Mouse (Mus musculus) embryonic facial prominence, embryonic 11.5 days (tissue): ENCODE results near the gene Ddx5. TPM values are rescaled to one million over a fixed set of nuclear protein-coding genes. Genes with fewer than 3 reads are reported as not detected.

Experiments
- ATAC-seq: fragments of 200-750 bp; cut with Nextera tagmentation; replicated peaks from 2 replicates; pipeline ENCODE4 v1.8.0; 2017; ENCODE audit warnings: low read depth; ENCODE audit not compliant: insufficient number of reproducible peaks, low FRiP score, low TSS enrichment
- DNase-seq: peaks from one replicate; pipeline ENCODE4 v3.0.0-alpha.2; 2015; ENCODE audit warnings: low spot score
- H3K27ac ChIP-seq: fragments of 300-500 bp; sonication (generic); replicated peaks from 2 replicates; pipeline ENCODE4 v1.5.1; 2014; ENCODE audit warnings: mild to moderate bottlenecking, low read depth, low read length, control low read depth
- H3K27me3 ChIP-seq: fragments of 300-500 bp; sonication (generic); 2 replicates; pipeline ENCODE4 v1.6.1; 2014; ENCODE audit warnings: mild to moderate bottlenecking, low read length, moderate library complexity, mixed read lengths; ENCODE audit not compliant: control insufficient read depth, insufficient read depth
- H3K36me3 ChIP-seq: fragments of 300-500 bp; sonication (generic); replicated peaks from 2 replicates; pipeline ENCODE4 v1.6.1; 2014; ENCODE audit warnings: low read depth, mild to moderate bottlenecking, low read length, moderate library complexity, mixed read lengths; ENCODE audit not compliant: control insufficient read depth, insufficient read depth
- H3K4me1 ChIP-seq: fragments of 300-500 bp; sonication (generic); 2 replicates; pipeline ENCODE4 v1.6.1; 2014; ENCODE audit warnings: low read length, mixed read lengths; ENCODE audit not compliant: control insufficient read depth, insufficient read depth
- H3K4me2 ChIP-seq: fragments of 300-500 bp; sonication (generic); 2 replicates; pipeline ENCODE4 v1.6.1; 2014; ENCODE audit warnings: low read depth, mild to moderate bottlenecking, control low read depth, low read length, moderate library complexity
- H3K4me3 ChIP-seq: fragments of 300-500 bp; sonication (generic); 2 replicates; pipeline ENCODE4 v1.5.1; 2014; ENCODE audit warnings: low read depth, low read length, control low read depth
- H3K9ac ChIP-seq: fragments of 300-500 bp; sonication (generic); replicated peaks from 2 replicates; pipeline ENCODE4 v1.6.1; 2014; ENCODE audit warnings: mild to moderate bottlenecking, control low read depth, low read length
- H3K9me3 ChIP-seq: fragments of 300-500 bp; sonication (generic); replicated peaks from 2 replicates; pipeline ENCODE4 v1.6.1; 2016; ENCODE audit warnings: mild to moderate bottlenecking, low read length, inconsistent platforms, mixed read lengths; ENCODE audit not compliant: control insufficient read depth
- WGBS: fragments of 180-500 bp; shearing (Covaris S2); extraction: QIAGEN DNeasy Blood & Tissue Kit; methylation state at CpG from one replicate; pipeline ENCODE4 v1.1.7; 2014; 5-methylcytosine and 5-hydroxymethylcytosine counted together
- polyA plus RNA-seq: library from polyadenylated mRNA; unstranded; fragments of >200 nt; fragmentation: Nextera tagmentation; extraction: Ambion mirVana; gene quantifications from 2 replicates; pipeline ENCODE4 v1.2.1, GENCODE M21; 2014

Ddx5 gene
- polyA plus RNA-seq, 1 experiment from 2014 or later = 533 TPM

DNA sequence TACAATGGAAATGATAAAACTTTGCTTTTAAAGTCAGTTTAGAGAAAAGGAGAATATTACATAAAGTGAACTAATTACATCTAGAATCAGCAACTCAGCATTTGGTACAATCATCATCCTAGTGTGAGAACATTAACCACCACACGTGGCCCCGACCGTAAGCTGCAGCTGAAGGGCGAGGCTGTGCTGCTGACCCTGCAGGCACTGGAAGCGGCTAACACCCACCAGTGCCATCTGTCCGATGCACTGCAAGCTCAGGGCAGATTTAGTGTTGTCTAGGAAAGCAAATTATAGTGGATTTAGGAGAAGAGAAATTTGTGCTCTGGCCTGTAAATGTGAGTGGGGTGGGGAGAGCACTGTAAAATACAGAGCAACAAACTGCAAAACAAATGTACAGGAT lies 31.3 kb upstream of the Ddx5 start:
- 81% methylated on average over 6 of the region's 6 CpGs for WGBS
- Histone ChIP-seq H3K27me3 (no peaks in the 10 kb centered on the region), H3K27ac (no peak overlapping the region), H3K9ac (no peak overlapping the region), H3K4me1 (no peaks in the 10 kb centered on the region), H3K4me3 (no peak overlapping the region), H3K36me3 (peaks cover 8% of the 10 kb centered on the region), H3K4me2 (no peak overlapping the region), H3K9me3 (no peaks in the 10 kb centered on the region)
- ATAC-seq (no peak), DNase-seq (no peak)

- Histone ChIP-seq H3K27ac (no peak overlapping the region), H3K9ac (no peak overlapping the region)
Observed at GRCm38 (mm10) chr11:106819595-106819994, 30.6 kb upstream of the Ddx5 start.

GRCm38 (mm10) chr11:106818341-106818740 lies 29.4 kb upstream of the Ddx5 start:
- no peak overlapping the region for H3K9ac ChIP-seq
- DNase-seq = no peak
- peaks cover 8% of the 10 kb centered on the region for H3K36me3 ChIP-seq
- no peaks in the 10 kb centered on the region for H3K27me3 ChIP-seq
- 92% methylated on average over 9 of the region's 9 CpGs for WGBS
- 0 out of 2 replicates have a peak, but pooled peaks cover 2% of the 10 kb centered on the region for H3K4me1 ChIP-seq
- no peaks in the 10 kb centered on the region for H3K9me3 ChIP-seq
- ATAC-seq = no peak
- H3K4me3 ChIP-seq = no peak overlapping the region
- H3K4me2 ChIP-seq = no peak overlapping the region
- no peak overlapping the region for H3K27ac ChIP-seq

More at GRCm38 (mm10) chr11:106819595-106819994, 30.6 kb upstream of the Ddx5 start:
- Histone ChIP-seq H3K36me3 (peaks cover 8% of the 10 kb centered on the region), H3K4me3 (no peak overlapping the region), H3K4me2 (no peak overlapping the region), H3K27me3 (no peaks in the 10 kb centered on the region), H3K4me1 (0 out of 2 replicates have a peak, but pooled peaks cover 2% of the 10 kb centered on the region), H3K9me3 (no peaks in the 10 kb centered on the region)
- DNase-seq = no peak
- ATAC-seq = no peak
- 92% methylated on average over 9 of the region's 9 CpGs for WGBS

- 95% methylated on average over 6 of the region's 6 CpGs for WGBS
- Histone ChIP-seq H3K27me3 (no peaks in the 10 kb centered on the region), H3K36me3 (peaks cover 8% of the 10 kb centered on the region), H3K4me2 (no peak overlapping the region), H3K4me1 (0 out of 2 replicates have a peak, but pooled peaks cover 2% of the 10 kb centered on the region), H3K27ac (no peak overlapping the region), H3K9me3 (no peaks in the 10 kb centered on the region), H3K4me3 (no peak overlapping the region), H3K9ac (no peak overlapping the region)
- DNase-seq = no peak
- no peak for ATAC-seq
Observed at GRCm38 (mm10) chr11:106817808-106818207, 28.8 kb upstream of the Ddx5 start.

DNA sequence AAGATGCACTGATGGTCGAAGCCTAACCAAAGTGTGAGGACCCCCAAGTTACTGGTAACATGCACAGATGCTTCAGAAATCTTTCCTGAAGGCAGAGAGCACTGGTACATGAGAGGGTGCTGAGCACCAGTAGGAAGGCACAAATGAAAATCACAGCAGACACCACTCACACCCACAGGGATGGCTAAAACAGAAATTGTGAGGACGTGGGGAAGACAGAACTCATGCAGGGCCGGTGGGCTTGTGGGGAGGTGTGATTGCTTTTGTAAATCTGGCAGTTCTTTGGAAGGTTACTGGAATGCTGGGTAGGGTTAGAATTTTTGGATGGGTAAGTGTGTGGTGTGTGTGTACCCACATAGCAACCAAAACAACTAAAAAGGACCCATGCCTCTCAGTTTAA lies 28.2 kb upstream of the Ddx5 start:
- ATAC-seq (no peak), DNase-seq (no peak)
- no peak overlapping the region for H3K27ac ChIP-seq
- H3K4me1 ChIP-seq = 0 out of 2 replicates have a peak, but pooled peaks cover 2% of the 10 kb centered on the region
- H3K9me3 ChIP-seq = no peaks in the 10 kb centered on the region
- no peak overlapping the region for H3K9ac ChIP-seq
- H3K27me3 ChIP-seq = no peaks in the 10 kb centered on the region
- WGBS = 92% methylated on average over 3 of the region's 3 CpGs
- H3K4me2 ChIP-seq = no peak overlapping the region
- no peak overlapping the region for H3K4me3 ChIP-seq
- peaks cover 8% of the 10 kb centered on the region for H3K36me3 ChIP-seq

DNA sequence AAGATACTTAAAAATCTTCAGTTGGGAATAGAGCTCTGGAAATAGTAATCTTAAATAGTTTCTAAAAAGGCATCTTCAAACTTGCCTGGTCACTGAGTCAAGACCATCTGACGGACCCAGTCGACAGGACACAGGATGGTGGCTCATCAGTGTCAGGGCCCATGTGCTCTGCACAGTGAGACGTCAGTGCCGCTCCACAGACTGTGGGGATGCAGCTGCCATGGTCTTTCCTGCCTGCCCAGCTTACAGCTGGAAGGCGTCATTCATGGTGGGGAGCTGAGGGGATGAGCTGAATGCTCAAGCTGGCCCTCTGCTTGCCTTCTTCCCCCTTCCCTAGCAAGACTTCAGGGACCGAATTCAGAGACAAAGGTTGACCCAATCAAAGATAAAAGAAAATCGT lies 27.3 kb upstream of the Ddx5 start:
- Histone ChIP-seq H3K9me3 (no peaks in the 10 kb centered on the region), H3K9ac (no peak overlapping the region), H3K27me3 (no peaks in the 10 kb centered on the region), H3K4me2 (no peak overlapping the region), H3K36me3 (peaks cover 8% of the 10 kb centered on the region), H3K4me3 (no peak overlapping the region), H3K4me1 (0 out of 2 replicates have a peak, but pooled peaks cover 2% of the 10 kb centered on the region), H3K27ac (no peak overlapping the region)
- DNase-seq = no peak
- no peak for ATAC-seq
- WGBS = 74% methylated on average over 7 of the region's 7 CpGs

GRCm38 (mm10) chr11:106815761-106816160 lies 26.8 kb upstream of the Ddx5 start:
- Histone ChIP-seq H3K9ac (no peak overlapping the region), H3K36me3 (peaks cover 8% of the 10 kb centered on the region), H3K9me3 (no peaks in the 10 kb centered on the region), H3K27me3 (no peaks in the 10 kb centered on the region), H3K27ac (no peak overlapping the region), H3K4me1 (0 out of 2 replicates have a peak, but pooled peaks cover 2% of the 10 kb centered on the region), H3K4me3 (no peak overlapping the region), H3K4me2 (no peak overlapping the region)
- ATAC-seq (no peak), DNase-seq (no peak)
- WGBS = 78% methylated on average over 2 of the region's 2 CpGs

DNA sequence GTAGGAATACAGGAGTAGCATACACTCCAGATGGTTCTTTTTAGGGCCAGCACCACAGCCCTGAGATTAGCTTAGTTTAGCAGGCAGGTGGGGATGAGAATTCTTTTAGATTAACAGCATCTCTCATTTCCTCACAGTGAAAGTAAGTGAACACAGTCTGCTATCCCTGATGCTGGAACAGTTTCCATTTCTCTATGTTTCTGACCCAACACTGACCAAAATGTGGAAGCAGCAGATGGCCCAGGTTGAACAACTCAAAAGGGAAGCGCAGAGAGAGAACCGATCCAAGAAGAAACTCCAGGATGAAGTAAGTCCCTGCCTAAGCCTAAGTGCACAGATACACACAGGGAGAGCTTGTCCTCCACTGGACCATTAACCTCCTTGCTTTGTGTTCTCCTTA lies 26.3 kb upstream of the Ddx5 start:
- DNase-seq = no peak
- H3K4me1 ChIP-seq = 0 out of 2 replicates have a peak, but pooled peaks cover 2% of the 10 kb centered on the region
- WGBS = 95% methylated on average over 2 of the region's 2 CpGs
- no peak overlapping the region for H3K27ac ChIP-seq
- H3K27me3 ChIP-seq = no peaks in the 10 kb centered on the region
- H3K9ac ChIP-seq = no peak overlapping the region
- H3K9me3 ChIP-seq = no peaks in the 10 kb centered on the region
- H3K4me3 ChIP-seq = no peak overlapping the region
- no peak overlapping the region for H3K4me2 ChIP-seq
- peaks cover 8% of the 10 kb centered on the region for H3K36me3 ChIP-seq
- ATAC-seq = no peak
